Mouse (Mus musculus): ENCODE data around the gene Inpp5e. TPM values are rescaled to one million over a fixed set of nuclear protein-coding genes. Genes with fewer than 3 reads are reported as not detected.
A peak's percentile ranks its signal among the peaks of the same experiment; 100 is the strongest.

The Inpp5e gene
- polyA plus RNA-seq, 2 experiments = 4.1 to 6.9 TPM

DNA sequence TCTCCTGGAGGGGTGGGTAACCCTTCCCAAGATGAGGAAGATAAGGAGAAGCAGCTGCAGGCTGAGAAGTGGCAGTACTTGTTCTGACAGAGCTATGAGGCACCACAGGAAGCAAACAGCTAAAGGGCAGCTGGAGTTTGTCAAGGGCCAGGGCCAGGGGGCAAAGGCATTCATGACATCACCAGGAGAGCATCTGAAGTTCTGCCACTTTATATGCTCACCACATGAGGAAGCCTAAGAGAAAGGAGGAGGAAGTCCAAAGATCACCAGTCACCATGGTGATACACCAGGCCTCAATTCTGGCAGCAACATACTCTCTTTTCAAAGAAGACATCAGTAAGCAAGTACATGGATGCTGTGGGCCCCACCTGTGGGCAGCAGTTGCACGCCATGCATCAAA is 14.1 kb upstream of the Inpp5e start:
- Histone ChIP-seq H3K9me3 (ENCODE audit: control insufficient read depth, low read length) (no peaks in the 10 kb centered on the region), H3K27me3 (ENCODE audit: control insufficient read depth, insufficient read depth, low read length) (no peaks in the 10 kb centered on the region), H3K27ac (no peak overlapping the region), H3K36me3 (replicated peaks; ENCODE audit: control insufficient read depth, insufficient read depth, low read depth) (peaks cover 28% of the 10 kb centered on the region), H3K4me3 (ENCODE audit: insufficient read depth in 1 of 2, low read depth in 2 of 2, low read length in 2 of 2) (no peak overlapping the region), H3K4me2 (ENCODE audit: low read depth) (no peak overlapping the region), H3K4me1 (replicated peaks; ENCODE audit: control insufficient read depth in 2 of 2, insufficient read depth in 2 of 2, low read length in 1 of 2) (no peaks in the 10 kb centered on the region), H3K9ac (replicated peaks) (no peak overlapping the region)
- DNase-seq (ENCODE audit: low read depth in 3 of 3, low spot score in 3 of 3) (no peak), ATAC-seq (ENCODE audit: insufficient read depth) (no peak)
- TF ChIP-seq EP300 (IDR thresholded peaks at IDR 0.05; ENCODE audit: low read depth) (no peak), CTCF (IDR thresholded peaks at IDR 0.05; ENCODE audit: low read depth) (no peak)
- 65% methylated on average over 1 of the region's 1 CpGs for WGBS (ENCODE audit: insufficient replicate concordance)

DNA sequence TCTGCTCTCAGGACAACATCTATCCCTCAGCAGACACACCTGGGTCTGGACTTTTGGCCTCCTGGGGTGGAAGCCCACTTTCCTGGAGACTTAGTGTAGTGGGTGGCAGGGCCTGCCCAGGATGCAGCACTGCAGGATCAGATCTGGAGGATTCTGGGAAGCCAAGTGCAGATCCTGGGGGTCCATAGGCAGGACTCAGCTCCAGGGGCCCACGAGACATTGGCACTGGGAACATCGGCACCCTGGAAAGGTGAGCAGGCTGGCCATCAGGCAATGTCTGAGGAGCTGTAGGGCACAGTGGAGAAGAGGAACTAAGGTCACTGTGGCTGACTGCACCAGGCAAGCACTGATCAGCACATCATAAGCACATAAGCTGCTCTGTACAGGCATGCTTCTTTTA is 13.0 kb upstream of the Inpp5e start:
- Histone ChIP-seq H3K9me3 (ENCODE audit: control insufficient read depth, low read length) (no peaks in the 10 kb centered on the region), H3K9ac (replicated peaks) (no peak overlapping the region), H3K27ac (no peak overlapping the region), H3K27me3 (ENCODE audit: control insufficient read depth, insufficient read depth, low read length) (no peaks in the 10 kb centered on the region), H3K4me1 (replicated peaks; ENCODE audit: control insufficient read depth in 2 of 2, insufficient read depth in 2 of 2, low read length in 1 of 2) (peaks cover 2 to 3% of the 10 kb centered on the region in 2 experiments; a peak in 3 of 4 replicates), H3K4me3 (ENCODE audit: insufficient read depth in 1 of 2, low read depth in 2 of 2, low read length in 2 of 2) (no peak overlapping the region), H3K36me3 (replicated peaks; ENCODE audit: control insufficient read depth, insufficient read depth, low read depth) (peaks cover 28% of the 10 kb centered on the region), H3K4me2 (ENCODE audit: low read depth) (no peak overlapping the region)
- no peak for DNase-seq (ENCODE audit: low read depth in 3 of 3, low spot score in 3 of 3)
- TF ChIP-seq EP300 (IDR thresholded peaks at IDR 0.05; ENCODE audit: low read depth) = no peak
- no peak for TF ChIP-seq CTCF (IDR thresholded peaks at IDR 0.05; ENCODE audit: low read depth)
- WGBS (ENCODE audit: insufficient replicate concordance) = 80% methylated on average over 2 of the region's 2 CpGs
- ATAC-seq (ENCODE audit: insufficient read depth) = no peak

DNA sequence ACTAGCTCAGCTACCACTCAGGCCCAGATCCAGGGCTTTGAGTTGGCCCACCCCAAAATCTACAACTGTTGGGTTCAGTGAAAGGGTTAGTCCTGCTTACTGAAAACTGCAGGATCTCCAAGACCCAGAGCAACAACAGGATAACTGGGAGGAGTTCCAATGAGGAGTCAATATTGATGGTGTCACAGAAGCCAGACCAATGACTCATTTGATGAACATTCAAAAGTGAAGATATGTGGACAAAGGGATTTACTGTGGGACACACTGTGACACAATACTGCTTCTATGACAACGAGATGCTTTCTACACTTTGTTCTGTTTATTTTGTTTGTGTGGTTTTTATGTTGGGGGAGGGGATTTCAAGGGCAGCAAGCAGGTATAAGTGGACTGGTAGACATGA is 9.1 kb upstream of the Inpp5e start:
- DNase-seq (ENCODE audit: low read depth in 3 of 3, low spot score in 3 of 3) (no peak), ATAC-seq (ENCODE audit: insufficient read depth) (no peak)
- Histone ChIP-seq H3K9ac (replicated peaks) (no peak overlapping the region), H3K4me3 (ENCODE audit: insufficient read depth in 1 of 2, low read depth in 2 of 2, low read length in 2 of 2) (no peak overlapping the region), H3K4me1 (replicated peaks; ENCODE audit: control insufficient read depth in 2 of 2, insufficient read depth in 2 of 2, low read length in 1 of 2) (peaks cover 3 to 4% of the 10 kb centered on the region in 2 experiments; a peak in 3 of 4 replicates), H3K36me3 (replicated peaks; ENCODE audit: control insufficient read depth, insufficient read depth, low read depth) (peaks cover 25% of the 10 kb centered on the region), H3K9me3 (ENCODE audit: control insufficient read depth, low read length) (no peaks in the 10 kb centered on the region), H3K27me3 (ENCODE audit: control insufficient read depth, insufficient read depth, low read length) (no peaks in the 10 kb centered on the region), H3K4me2 (ENCODE audit: low read depth) (no peak overlapping the region), H3K27ac (no peak overlapping the region)
- TF ChIP-seq EP300 (IDR thresholded peaks at IDR 0.05; ENCODE audit: low read depth) = no peak
- WGBS (ENCODE audit: insufficient replicate concordance) = 48% methylated on average over 1 of the region's 1 CpGs

DNA sequence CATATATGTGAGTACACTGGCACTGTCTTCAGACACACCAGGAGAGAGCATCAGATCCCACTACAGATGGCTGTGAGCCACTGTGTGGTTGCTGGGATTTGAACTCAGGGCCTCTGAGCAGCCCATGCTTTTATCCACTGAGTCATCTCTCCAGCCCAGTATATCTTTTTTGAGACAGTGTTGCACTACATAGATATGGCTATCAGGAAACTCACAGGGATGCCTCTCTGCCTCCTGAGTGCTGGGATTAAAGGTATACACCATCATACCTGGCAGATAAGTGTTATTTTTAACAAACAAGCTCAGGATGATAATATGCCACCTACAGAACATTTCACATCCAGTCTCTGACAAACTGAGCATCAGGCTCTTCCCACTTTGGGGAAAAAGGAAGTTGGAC is 8.1 kb upstream of the Inpp5e start:
- Histone ChIP-seq H3K9ac (replicated peaks) (no peak overlapping the region), H3K27me3 (ENCODE audit: control insufficient read depth, insufficient read depth, low read length) (no peaks in the 10 kb centered on the region), H3K4me2 (ENCODE audit: low read depth) (no peak overlapping the region), H3K9me3 (ENCODE audit: control insufficient read depth, low read length) (no peaks in the 10 kb centered on the region), H3K4me3 (ENCODE audit: insufficient read depth in 1 of 2, low read depth in 2 of 2, low read length in 2 of 2) (no peak overlapping the region), H3K27ac (no peak overlapping the region), H3K4me1 (replicated peaks; ENCODE audit: control insufficient read depth in 2 of 2, insufficient read depth in 2 of 2, low read length in 1 of 2) (peaks cover 3 to 4% of the 10 kb centered on the region in 2 experiments; a peak in 3 of 4 replicates), H3K36me3 (replicated peaks; ENCODE audit: control insufficient read depth, insufficient read depth, low read depth) (peaks cover 19% of the 10 kb centered on the region)
- TF ChIP-seq CTCF (IDR thresholded peaks at IDR 0.05; ENCODE audit: low read depth) (no peak), EP300 (IDR thresholded peaks at IDR 0.05; ENCODE audit: low read depth) (peak; percentile 72)
- ATAC-seq (ENCODE audit: insufficient read depth) (peak; percentile 55), DNase-seq (ENCODE audit: low read depth in 3 of 3, low spot score in 3 of 3) (peak in 1 of 3 experiments; percentile 24)

DNA sequence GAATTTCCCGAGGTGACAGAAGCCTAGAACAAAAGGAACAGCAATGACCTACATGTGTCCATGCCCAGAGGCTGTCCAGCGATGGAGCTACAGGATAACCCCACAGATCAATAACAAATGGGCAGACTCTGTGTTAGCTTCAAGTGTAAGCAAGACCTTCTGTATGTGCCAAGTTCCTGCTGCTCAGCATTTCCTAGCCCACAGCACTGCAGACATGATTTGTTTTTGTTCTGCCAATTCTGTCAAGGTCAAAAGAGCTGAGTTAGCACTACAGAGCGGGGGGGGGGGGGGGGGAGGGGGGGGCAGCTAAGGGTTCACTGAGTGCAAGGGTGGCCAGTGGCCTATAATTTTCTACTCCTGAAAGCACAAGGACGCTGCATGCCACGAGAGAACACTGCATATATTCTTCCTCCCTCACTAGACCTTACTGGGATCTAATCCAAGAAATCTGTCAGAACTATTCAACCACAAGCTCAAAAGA is 2.0 kb upstream of the Inpp5e start:
- DNase-seq (ENCODE audit: low read depth in 3 of 3, low spot score in 3 of 3) (no peak), ATAC-seq (ENCODE audit: insufficient read depth) (no peak)
- Histone ChIP-seq H3K27me3 (ENCODE audit: control insufficient read depth, insufficient read depth, low read length) (no peaks in the 10 kb centered on the region), H3K4me2 (ENCODE audit: low read depth) (no peak overlapping the region), H3K9ac (replicated peaks) (no peak overlapping the region), H3K27ac (no peak overlapping the region), H3K9me3 (ENCODE audit: control insufficient read depth, low read length) (no peaks in the 10 kb centered on the region), H3K36me3 (replicated peaks; ENCODE audit: control insufficient read depth, insufficient read depth, low read depth) (peaks cover 7% of the 10 kb centered on the region), H3K4me1 (replicated peaks; ENCODE audit: control insufficient read depth in 2 of 2, insufficient read depth in 2 of 2, low read length in 1 of 2) (peaks cover 11 to 15% of the 10 kb centered on the region in 2 experiments), H3K4me3 (ENCODE audit: insufficient read depth in 1 of 2, low read depth in 2 of 2, low read length in 2 of 2) (no peak overlapping the region)
- TF ChIP-seq EP300 (IDR thresholded peaks at IDR 0.05; ENCODE audit: low read depth) (no peak), CTCF (IDR thresholded peaks at IDR 0.05; ENCODE audit: low read depth) (no peak)
- 66% methylated on average over 5 of the region's 5 CpGs for WGBS (ENCODE audit: insufficient replicate concordance)

Measured in liver, embryonic 14.5 days (tissue).